Mouse (Mus musculus) common myeloid progenitor, adult 5-6 weeks (primary cell): ENCODE measurements around the gene Gm17482. TPM values are rescaled to one million over a fixed set of nuclear protein-coding genes. Genes with fewer than 3 reads are reported as not detected.

ENCODE experiments used
- ATAC-seq: replicated peaks from 2 replicates; pipeline ENCODE4 v1.8.0; 2016; ENCODE audit warnings: low read depth, mild to moderate bottlenecking, moderate TSS enrichment, inconsistent platforms; ENCODE audit not compliant: poor library complexity, severe bottlenecking
- total RNA-seq: library from RNA; stranded (forward); fragments of 200-1000, 187-1606 nt; gene quantifications from 2 replicates; pipeline ENCODE4 v1.2.3, GENCODE M21; 2017

Gm17482 gene
- total RNA-seq, 1 experiment from 2014 or later: not detected

DNA sequence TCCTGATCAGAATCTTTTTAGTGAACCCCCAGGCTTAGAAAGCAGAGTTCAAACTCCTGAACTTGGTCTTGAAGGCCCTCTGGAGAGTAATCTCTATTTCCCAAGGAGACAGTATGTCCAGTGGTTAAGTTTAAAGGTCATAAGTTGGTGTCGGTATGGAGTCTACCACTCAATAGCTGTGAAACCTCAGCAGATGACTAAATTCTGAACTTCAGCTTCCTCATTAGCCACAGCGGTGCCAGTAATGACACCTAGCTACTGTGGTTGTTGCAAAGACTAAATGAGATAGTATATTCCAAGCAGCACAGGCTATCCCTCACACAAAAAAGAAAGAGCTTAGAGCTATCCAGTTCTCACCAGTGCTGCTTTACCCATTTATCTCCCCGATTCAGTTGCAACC, 61.1 kb downstream of the Gm17482 start:
- ATAC-seq: no peak

DNA sequence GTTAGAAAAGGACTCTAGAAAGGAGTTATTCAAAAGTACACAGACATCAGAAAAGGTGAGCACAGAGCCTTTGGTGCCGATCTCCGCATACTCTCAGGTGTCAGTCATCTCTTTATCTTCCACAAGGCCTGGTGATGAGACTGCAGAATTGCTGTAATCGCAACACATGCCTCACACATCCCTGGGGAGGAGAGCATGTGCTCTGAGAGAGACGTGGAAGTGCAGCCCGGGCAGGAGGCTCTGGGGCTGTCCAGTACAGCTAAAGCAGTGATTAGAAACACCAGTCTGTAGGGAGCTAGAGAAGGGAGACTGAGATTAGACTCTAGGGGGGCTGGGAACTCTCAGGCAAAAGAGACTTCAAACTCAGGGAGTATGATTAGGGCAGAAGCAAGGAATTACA, 63.4 kb downstream of the Gm17482 start:
- ATAC-seq: no peak

DNA sequence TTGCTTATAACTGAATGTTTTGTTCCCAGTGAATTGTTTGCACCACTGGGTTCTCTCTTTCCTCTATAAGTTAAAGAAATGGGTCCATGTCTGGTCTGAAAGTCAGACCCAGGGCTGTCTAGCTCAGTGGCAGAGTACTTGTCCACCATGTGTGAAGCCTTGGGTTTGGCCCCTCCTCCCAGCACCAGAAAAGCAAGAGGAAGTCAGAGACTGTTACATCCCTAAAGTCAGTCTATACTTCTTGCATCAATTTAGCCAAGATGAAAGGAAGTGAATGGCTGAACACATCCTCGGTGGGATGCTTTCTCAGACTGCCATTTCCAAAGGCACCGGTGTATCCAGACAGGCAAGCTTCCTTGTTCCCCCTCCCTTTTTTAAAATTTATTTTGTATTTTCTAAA, 63.9 kb downstream of the Gm17482 start:
- ATAC-seq: no peak

DNA sequence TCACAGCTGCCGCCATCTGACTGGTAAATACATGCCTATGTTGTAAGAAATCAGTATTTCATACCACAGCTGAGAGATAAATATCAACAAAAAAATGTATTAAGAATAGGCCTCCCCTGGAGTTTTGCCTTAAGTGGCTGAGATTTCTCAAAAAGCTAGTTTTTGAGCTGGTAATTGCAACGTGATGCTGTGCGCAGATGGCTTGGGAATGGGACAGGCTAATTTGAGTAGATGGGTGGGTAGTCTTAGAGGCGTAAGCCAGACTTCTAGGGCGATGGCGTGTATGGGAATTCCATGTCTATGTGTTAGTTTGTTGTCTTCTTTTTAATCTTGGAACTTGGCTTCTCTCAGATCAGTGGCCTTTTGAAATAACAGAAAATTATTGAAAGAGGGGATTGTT, 64.7 kb downstream of the Gm17482 start:
- ATAC-seq: no peak

DNA sequence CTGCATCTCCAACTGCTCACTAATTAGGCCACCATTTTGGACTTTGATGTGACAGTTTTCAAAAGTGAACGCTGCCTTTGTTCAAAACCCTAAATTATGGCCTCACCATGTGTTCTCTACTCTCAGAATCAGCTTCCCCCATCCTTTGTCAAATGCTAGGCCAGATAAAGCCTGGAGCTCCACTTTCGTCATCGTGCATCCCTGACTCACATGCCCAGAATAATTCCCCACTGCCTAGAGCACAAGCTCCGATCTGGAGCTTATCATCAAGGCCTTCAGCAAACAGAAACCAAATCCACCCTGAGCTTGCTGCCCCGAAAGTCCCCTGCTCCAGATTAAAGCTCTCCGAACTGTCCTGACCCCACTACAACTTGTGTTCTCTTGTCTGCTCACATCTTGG, 65.5 kb downstream of the Gm17482 start:
- ATAC-seq: no peak

DNA sequence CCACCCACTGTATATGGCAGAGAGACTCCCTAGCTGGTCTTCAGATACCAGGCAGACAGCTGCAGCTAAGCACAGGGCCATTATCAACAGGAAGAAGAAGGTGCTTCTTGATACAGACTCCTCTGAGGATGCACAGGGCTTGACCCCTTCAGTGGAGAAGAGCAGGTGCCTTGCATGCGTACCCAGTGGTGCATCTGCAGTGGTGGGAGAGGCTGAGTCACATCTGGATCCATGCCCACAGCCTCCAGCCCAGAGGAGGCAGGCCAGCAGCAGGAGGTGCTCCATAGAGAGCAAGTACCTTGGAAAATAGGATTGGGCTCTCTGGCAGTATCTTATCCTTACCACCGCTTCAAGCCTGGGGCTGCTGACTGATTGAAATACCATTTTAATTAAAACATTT, 66.7 kb downstream of the Gm17482 start:
- no peak for ATAC-seq

DNA sequence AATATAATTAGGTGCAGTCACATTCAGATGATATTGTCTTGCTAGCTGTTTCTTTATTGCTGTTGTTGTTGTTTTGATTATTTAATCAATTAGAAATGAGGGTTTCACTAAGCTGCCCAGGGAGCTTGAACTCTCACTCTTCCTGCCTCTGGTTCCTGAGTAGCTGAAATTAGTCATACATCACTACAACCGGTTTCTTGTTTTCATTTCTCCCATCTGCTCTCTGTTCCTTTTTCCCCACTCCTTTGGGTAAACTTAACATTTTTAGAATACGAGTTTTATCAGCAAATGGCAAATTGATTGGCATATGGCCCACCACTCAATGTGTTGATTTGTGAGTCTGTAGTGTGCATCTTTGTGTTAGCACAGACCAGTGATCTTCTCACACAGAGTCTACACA, 80.0 kb downstream of the Gm17482 start:
- ATAC-seq: no peak

Other genes with a start within 250 kb of the Gm17482 start
- gene Tamm41, start 189.5 kb upstream of the Gm17482 start, total RNA-seq: 61.3 and 68.6 TPM in 2 replicates
- gene Syn2, start 92.4 kb upstream of the Gm17482 start, total RNA-seq: not detected in 2 replicates
- gene Timp4, start 24.9 kb downstream of the Gm17482 start, total RNA-seq: not detected in 2 replicates
- 1.5 TPM in 1 of 2 replicates, not detected in the other for gene Pparg, start 133.6 kb downstream of the Gm17482 start, total RNA-seq